Mouse (Mus musculus): ENCODE results near the gene Trhde. TPM values are rescaled to one million over a fixed set of nuclear protein-coding genes. Genes with fewer than 3 reads are reported as not detected.

Trhde gene
- total RNA-seq (2023) = not detected in 4 replicates

DNA sequence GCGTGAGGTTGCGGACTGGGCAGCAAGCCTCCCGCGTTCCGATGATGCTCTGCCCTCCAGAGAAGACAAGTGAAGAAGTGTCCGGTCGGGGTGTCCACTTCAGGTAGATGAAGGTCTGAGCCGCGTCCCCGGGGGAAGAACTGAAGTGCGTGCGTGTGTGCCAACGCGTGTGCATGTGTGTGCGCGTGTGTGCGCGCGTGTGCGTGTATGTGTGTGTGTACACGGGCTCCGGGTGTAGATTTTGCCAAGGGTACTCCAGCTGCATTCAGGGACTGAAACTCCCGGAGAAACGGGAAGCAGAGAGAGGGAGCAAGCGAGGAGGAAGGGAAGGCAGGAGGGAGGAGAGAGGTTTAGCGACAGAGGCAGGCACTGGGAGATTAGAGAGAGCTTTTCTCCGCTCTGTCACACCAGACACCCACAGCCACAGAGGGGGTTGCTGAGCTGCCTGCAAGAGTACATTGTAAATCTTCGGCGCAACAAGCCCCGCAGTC is at the start of gene Trhde:
TSS of gene Trhde (minus strand) at position 147 of the 491 bp plus-strand sequence.

All from B cell, adult 62 days (primary cell).